Mouse (Mus musculus): Measurements from ENCODE around the gene Klhl20. TPM values are rescaled to one million over a fixed set of nuclear protein-coding genes. Genes with fewer than 3 reads are reported as not detected.

Klhl20 gene
- total and polyA plus RNA-seq, 3 experiments, result 3.7 to 7.8 TPM; not detected in 1

- H3K27ac ChIP-seq (ENCODE audit: control insufficient read depth, low read depth, low read length), result peak overlapping the region; percentile 67
- H3K9me3 ChIP-seq (replicated peaks; ENCODE audit: insufficient read depth, low read length), result no peaks in the 10 kb centered on the region
- H3K79me2 ChIP-seq (ENCODE audit: control insufficient read depth, insufficient read depth, low read length, poor library complexity), result peaks cover 32% of the 10 kb centered on the region
- H3K27me3 ChIP-seq (ENCODE audit: control insufficient read depth in 1 of 2, insufficient read depth in 2 of 2, low read length in 2 of 2), result no peaks in the 10 kb centered on the region
- H3K9ac ChIP-seq (ENCODE audit: control insufficient read depth, low read depth, low read length, poor library complexity, severe bottlenecking), result peak overlapping the region; percentile 56
- H3K4me1 ChIP-seq (ENCODE audit: control insufficient read depth in 1 of 2, insufficient read depth in 2 of 2, low read length in 2 of 2), result 0 out of 4 replicates have a peak, but pooled peaks cover 0 to 2% of the 10 kb centered on the region in 2 experiments
- peaks cover 2 to 27% of the 10 kb centered on the region in 2 experiments for H3K36me3 ChIP-seq (ENCODE audit: control insufficient read depth in 1 of 2, insufficient read depth in 2 of 2, low read length in 2 of 2)
- TF ChIP-seq POLR2A (IDR thresholded peaks at IDR 0.05; ENCODE audit: control insufficient read depth in 1 of 2, insufficient read depth in 1 of 2, low read depth in 1 of 2, low read length in 2 of 2, poor library complexity in 1 of 2) (peak in 1 of 2 experiments; percentile 70; a peak in 2 of 4 replicates), ZKSCAN1 (IDR thresholded peaks at IDR 0.05; ENCODE audit: low read depth, low read length) (no peak)
- peak overlapping the region in 1 of 2 experiments; percentile 38; a peak in 2 of 4 replicates for H3K4me3 ChIP-seq (ENCODE audit: control insufficient read depth in 1 of 2, insufficient read depth in 1 of 2, low read depth in 2 of 2, low read length in 2 of 2)
- DNase-seq (ENCODE audit: low read depth, low spot score), result peak; percentile 87
Measured at GRCm38 (mm10) chr1:161038968-161039721, 92.2 kb downstream of the Klhl20 start.

Other genes with a start within 250 kb of the Klhl20 start
- 14.2 and 15.2 TPM in 2 replicates for gene Rc3h1, start 225.1 kb downstream of the Klhl20 start, total RNA-seq (2012; rRNA removed)
- 1 to 10 TPM in 1 of 2 experiments, not detected in 1; 6.2 TPM for gene Rc3h1, start 225.1 kb downstream of the Klhl20 start, polyA plus RNA-seq (2012; ENCODE audit: insufficient read depth in 1 of 2, insufficient read length in 2 of 2, low read depth in 1 of 2, low replicate concordance in 2 of 2, missing spikeins in 1 of 2)
- gene Serpinc1, start 152.9 kb downstream of the Klhl20 start, total RNA-seq (2012; rRNA removed), result 0.19 and 0.20 TPM in 2 replicates
- gene Serpinc1, start 152.9 kb downstream of the Klhl20 start, polyA plus RNA-seq (2012; ENCODE audit: insufficient read depth in 1 of 2, insufficient read length in 2 of 2, low read depth in 1 of 2, low replicate concordance in 2 of 2, missing spikeins in 1 of 2), result 1 to 10 TPM in 1 of 2 experiments, not detected in 1; 1.3 TPM
- 5.2 and 5.7 TPM in 2 replicates for gene Zbtb37, start 96.7 kb downstream of the Klhl20 start, total RNA-seq (2012; rRNA removed)
- gene Zbtb37, start 96.7 kb downstream of the Klhl20 start, polyA plus RNA-seq (2012; ENCODE audit: insufficient read depth in 1 of 2, insufficient read length in 2 of 2, low read depth in 1 of 2, low replicate concordance in 2 of 2, missing spikeins in 1 of 2), result 1 to 10 TPM in 1 of 2 experiments, not detected in 1; 4.2 TPM
- gene Dars2, start 60.9 kb downstream of the Klhl20 start, total RNA-seq (2012; rRNA removed), result 53.1 and 66.2 TPM in 2 replicates
- gene Dars2, start 60.9 kb downstream of the Klhl20 start, polyA plus RNA-seq (2012; ENCODE audit: insufficient read depth in 1 of 2, insufficient read length in 2 of 2, low read depth in 1 of 2, low replicate concordance in 2 of 2, missing spikeins in 1 of 2), result 10 to 100 TPM in 1 of 2 experiments, not detected in 1; 83.6 TPM
- 6.2 and 6.3 TPM in 2 replicates for gene Cenpl, start 60.8 kb downstream of the Klhl20 start, total RNA-seq (2012; rRNA removed)
- gene Cenpl, start 60.8 kb downstream of the Klhl20 start, polyA plus RNA-seq (2012; ENCODE audit: insufficient read depth in 1 of 2, insufficient read length in 2 of 2, low read depth in 1 of 2, low replicate concordance in 2 of 2, missing spikeins in 1 of 2), result 10 to 100 TPM in 1 of 2 experiments, not detected in 1; 16.9 TPM
- gene Ankrd45, start 11.2 kb upstream of the Klhl20 start, total RNA-seq (2012; rRNA removed), result not detected in 2 replicates
- not detected for gene Ankrd45, start 11.2 kb upstream of the Klhl20 start, polyA plus RNA-seq (2012; ENCODE audit: insufficient read depth in 1 of 2, insufficient read length in 2 of 2, low read depth in 1 of 2, low replicate concordance in 2 of 2, missing spikeins in 1 of 2)
- gene Tex50, start 27.8 kb upstream of the Klhl20 start, total RNA-seq (2012; rRNA removed), result not detected in 2 replicates
- gene Tex50, start 27.8 kb upstream of the Klhl20 start, polyA plus RNA-seq (2012; ENCODE audit: insufficient read depth in 1 of 2, insufficient read length in 2 of 2, low read depth in 1 of 2, low replicate concordance in 2 of 2, missing spikeins in 1 of 2), result not detected
- gene Prdx6, start 119.7 kb upstream of the Klhl20 start, total RNA-seq (2012; rRNA removed), result 155 and 210 TPM in 2 replicates
- gene Prdx6, start 119.7 kb upstream of the Klhl20 start, polyA plus RNA-seq (2012; ENCODE audit: insufficient read depth in 1 of 2, insufficient read length in 2 of 2, low read depth in 1 of 2, low replicate concordance in 2 of 2, missing spikeins in 1 of 2), result 100 to 1,000 TPM in 1 of 2 experiments, not detected in 1; 300 TPM